Mouse (Mus musculus): ENCODE results near the gene Triml1. TPM values are rescaled to one million over a fixed set of nuclear protein-coding genes. Genes with fewer than 3 reads are reported as not detected.

Gene Triml1
- polyA plus RNA-seq, 1 experiment from 2014 or later = not detected

Other genes with a start within 250 kb of the Triml1 start
- gene Triml2, start 39.1 kb upstream of the Triml1 start, polyA plus RNA-seq (2016; fragmentation: Nextera tagmentation; extraction: Ambion mirVana) = not detected in 2 replicates
- not detected in 2 replicates for gene Zfp42, start 165.5 kb upstream of the Triml1 start, polyA plus RNA-seq (2016; fragmentation: Nextera tagmentation; extraction: Ambion mirVana)